Mouse (Mus musculus) ES-Bruce4 (cell line): Measurements from ENCODE around the gene Pemt. TPM values are rescaled to one million over a fixed set of nuclear protein-coding genes. Genes with fewer than 3 reads are reported as not detected.

Experiments used
- H3K27ac ChIP-seq: 2 replicates; pipeline ENCODE4 v1.5.1; 2012; ENCODE audit warnings: low read length, inconsistent platforms; ENCODE audit not compliant: insufficient read depth
- H3K27me3 ChIP-seq: 2 replicates; pipeline ENCODE4 v1.6.1; 2012; ENCODE audit warnings: mild to moderate bottlenecking, low read length, inconsistent platforms; ENCODE audit not compliant: control insufficient read depth, poor library complexity, insufficient read depth, severe bottlenecking
- H3K36me3 ChIP-seq: 2 replicates; pipeline ENCODE4 v1.6.1; 2012; ENCODE audit warnings: inconsistent platforms, mild to moderate bottlenecking, low read length, moderate library complexity; ENCODE audit not compliant: control insufficient read depth, poor library complexity, insufficient read depth, severe bottlenecking
- H3K4me1 ChIP-seq: one replicate; pipeline ENCODE4 v1.8.1; 2011; ENCODE audit warnings: low read length; ENCODE audit not compliant: control insufficient read depth, insufficient read depth
- H3K4me3 ChIP-seq: 2 replicates; pipeline ENCODE4 v1.5.1; 2011; ENCODE audit warnings: low read depth, mild to moderate bottlenecking, low read length
- H3K9ac ChIP-seq: 2 replicates; pipeline ENCODE4 v1.6.1; 2012; ENCODE audit warnings: low read depth, mild to moderate bottlenecking, inconsistent platforms; ENCODE audit not compliant: poor library complexity, severe bottlenecking
- H3K9me3 ChIP-seq: replicated peaks from 2 replicates; pipeline ENCODE4 v1.6.1; 2012; ENCODE audit warnings: mild to moderate bottlenecking, low read length, inconsistent platforms; ENCODE audit not compliant: control insufficient read depth, poor library complexity, insufficient read depth, severe bottlenecking
- CTCF ChIP-seq: IDR thresholded peaks from one replicate; pipeline ENCODE4 v1.8.1; 2011; ENCODE audit warnings: low read depth, low read length
- EP300 ChIP-seq: IDR thresholded peaks from 2 replicates; pipeline ENCODE4 v1.6.1; 2011; ENCODE audit warnings: low read depth, low read length; ENCODE audit not compliant: insufficient read depth
- POLR2A ChIP-seq: IDR thresholded peaks from one replicate; pipeline ENCODE4 v1.8.1; 2011; ENCODE audit warnings: low read length; ENCODE audit not compliant: insufficient read depth
- polyA plus RNA-seq: library from polyadenylated mRNA; stranded (reverse); fragments of >200 nt; gene quantifications from 2 replicates; pipeline ENCODE4 v1.2.4, GENCODE M21; 2011; ENCODE audit warnings: low read depth; ENCODE audit not compliant: missing spikeins, insufficient read depth, insufficient read length

Pemt gene
- polyA plus RNA-seq, 1 experiment = 7.6 TPM

GRCm38 (mm10) chr11:59975241-59975640 lies 71.0 kb downstream of the Pemt start:
- TF ChIP-seq CTCF (no peak), EP300 (no peak), POLR2A (no peak)
- Histone ChIP-seq H3K4me3 (no peak overlapping the region), H3K27ac (no peak overlapping the region), H3K9me3 (no peaks in the 10 kb centered on the region), H3K27me3 (no peaks in the 10 kb centered on the region), H3K4me1 (peaks cover 2% of the 10 kb centered on the region), H3K36me3 (no peaks in the 10 kb centered on the region), H3K9ac (no peak overlapping the region)

- Histone ChIP-seq H3K27ac (no peak overlapping the region), H3K9ac (no peak overlapping the region), H3K27me3 (no peaks in the 10 kb centered on the region), H3K36me3 (no peaks in the 10 kb centered on the region), H3K4me1 (peaks cover 2% of the 10 kb centered on the region), H3K4me3 (no peak overlapping the region), H3K9me3 (no peaks in the 10 kb centered on the region)
- no peak for TF ChIP-seq EP300
- no peak for TF ChIP-seq CTCF
- no peak for TF ChIP-seq POLR2A
Observed at GRCm38 (mm10) chr11:59973389-59973788, 72.9 kb downstream of the Pemt start.

DNA sequence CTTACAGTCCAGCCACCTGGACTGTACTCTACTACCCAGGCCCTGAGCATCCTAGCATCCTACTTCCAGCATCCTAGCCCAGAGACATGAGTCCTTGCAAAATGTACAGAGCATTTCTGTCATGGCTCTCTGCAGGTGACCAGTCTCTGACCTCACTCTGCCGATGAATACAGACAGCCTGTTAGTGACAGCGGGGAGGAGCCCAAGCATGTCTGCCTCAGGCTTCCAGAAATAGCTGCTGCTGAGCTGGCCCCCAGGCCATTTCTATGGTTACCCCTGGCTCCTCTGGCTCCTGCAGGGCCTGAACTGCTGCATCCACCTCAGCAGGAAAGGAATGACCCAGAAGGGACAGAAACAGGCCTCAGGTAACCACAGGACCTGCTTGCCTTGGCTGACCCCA lies 74.6 kb downstream of the Pemt start:
- TF ChIP-seq POLR2A = no peak
- TF ChIP-seq EP300 = no peak
- no peak for TF ChIP-seq CTCF

DNA sequence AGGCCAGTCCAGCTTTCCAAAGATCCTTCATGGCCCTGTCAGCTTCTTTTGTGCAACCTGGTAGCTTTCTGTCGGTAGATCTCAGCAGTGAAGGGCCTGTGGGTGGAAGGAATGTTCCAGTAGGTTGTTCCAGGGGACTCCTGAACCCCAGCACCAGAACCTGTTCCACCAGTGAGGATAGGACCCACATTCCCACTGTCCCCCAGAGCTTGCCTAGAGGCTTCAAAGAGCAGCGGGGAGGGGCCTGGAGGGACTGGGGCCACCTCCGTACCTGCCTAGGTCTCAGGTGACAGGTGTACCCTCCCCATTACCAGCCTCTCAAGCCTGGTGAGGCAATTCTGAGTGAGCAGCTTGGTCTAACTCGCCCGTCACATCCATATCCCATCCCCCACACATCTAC lies 75.5 kb downstream of the Pemt start:
- no peak overlapping the region for H3K4me3 ChIP-seq
- H3K9me3 ChIP-seq = no peaks in the 10 kb centered on the region
- no peak for TF ChIP-seq EP300
- no peak for TF ChIP-seq POLR2A
- TF ChIP-seq CTCF = no peak
- peaks cover 2% of the 10 kb centered on the region for H3K4me1 ChIP-seq
- no peaks in the 10 kb centered on the region for H3K36me3 ChIP-seq
- H3K27me3 ChIP-seq = no peaks in the 10 kb centered on the region
- no peak overlapping the region for H3K27ac ChIP-seq
- no peak overlapping the region for H3K9ac ChIP-seq

More for the DNA sequence above, 74.6 kb downstream of the Pemt start:
- no peak overlapping the region for H3K9ac ChIP-seq
- H3K36me3 ChIP-seq = no peaks in the 10 kb centered on the region
- no peak overlapping the region for H3K4me3 ChIP-seq
- H3K27ac ChIP-seq = no peak overlapping the region
- no peaks in the 10 kb centered on the region for H3K9me3 ChIP-seq
- H3K27me3 ChIP-seq = no peaks in the 10 kb centered on the region
- peaks cover 2% of the 10 kb centered on the region for H3K4me1 ChIP-seq

DNA sequence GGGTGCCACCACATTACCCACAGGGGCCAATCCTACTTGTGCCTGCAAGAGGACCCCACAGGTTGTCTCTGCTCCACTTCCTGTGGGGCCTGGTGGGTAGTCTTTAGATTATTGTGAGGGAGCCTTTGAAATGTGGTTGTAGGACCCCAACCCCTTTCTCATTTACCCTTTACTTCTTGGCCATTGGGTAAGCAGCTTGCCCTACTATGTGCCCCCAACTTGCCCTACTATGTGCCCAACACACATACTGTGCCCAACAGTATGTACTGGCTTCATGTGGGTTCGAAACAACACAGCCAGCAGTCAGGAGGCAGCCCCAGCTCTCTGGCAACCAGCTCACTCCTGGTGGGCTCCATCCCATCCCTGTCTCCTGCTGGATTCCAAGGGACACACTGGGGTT lies 78.5 kb downstream of the Pemt start:
- H3K4me3 ChIP-seq = no peak overlapping the region
- no peak for TF ChIP-seq EP300
- no peak for TF ChIP-seq POLR2A
- TF ChIP-seq CTCF = no peak
- no peak overlapping the region for H3K27ac ChIP-seq
- H3K4me1 ChIP-seq = peaks cover 2% of the 10 kb centered on the region
- H3K27me3 ChIP-seq = no peaks in the 10 kb centered on the region
- no peaks in the 10 kb centered on the region for H3K36me3 ChIP-seq
- no peaks in the 10 kb centered on the region for H3K9me3 ChIP-seq
- no peak overlapping the region for H3K9ac ChIP-seq

DNA sequence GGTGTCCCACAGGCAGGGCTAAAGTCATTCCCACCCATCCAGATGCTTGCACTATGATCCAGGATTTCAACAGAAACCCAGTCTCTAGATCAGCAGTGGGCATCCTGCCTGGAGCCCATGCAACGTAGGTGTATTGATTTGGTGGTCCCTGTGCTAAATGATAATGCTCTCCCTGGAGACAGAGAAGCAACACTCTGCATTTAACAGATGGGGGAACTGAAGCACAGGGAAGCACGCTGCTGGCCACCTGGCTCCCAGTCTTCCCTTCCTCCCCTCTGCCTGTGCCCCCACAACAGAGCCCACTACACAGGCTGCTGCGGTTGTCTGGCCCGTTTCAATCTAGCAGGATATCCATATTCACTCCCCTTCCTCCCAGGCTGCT lies 80.2 kb downstream of the Pemt start:
- Histone ChIP-seq H3K4me3 (no peak overlapping the region), H3K27ac (no peak overlapping the region), H3K9ac (no peak overlapping the region), H3K4me1 (no peaks in the 10 kb centered on the region), H3K27me3 (no peaks in the 10 kb centered on the region), H3K9me3 (no peaks in the 10 kb centered on the region), H3K36me3 (no peaks in the 10 kb centered on the region)
- TF ChIP-seq CTCF = no peak
- TF ChIP-seq EP300 = no peak
- TF ChIP-seq POLR2A = no peak
